Mouse (Mus musculus) spleen, postnatal 10 days (tissue): ENCODE measurements around the gene Iqub.

ENCODE experiments used
- DNase-seq, 2 experiments: peaks; one replicate each; pipeline ENCODE4 v3.0.0; 2021 to 2022; ENCODE audit warnings: low spot score in 2 of 2

The Iqub gene

GRCm38 (mm10) chr6:24514552-24515284 is at the start of gene Iqub:
TSS of gene Iqub (minus strand) at chr6:24515067.
- peak in 1 of 2 experiments; percentile 25 for DNase-seq

DNA sequence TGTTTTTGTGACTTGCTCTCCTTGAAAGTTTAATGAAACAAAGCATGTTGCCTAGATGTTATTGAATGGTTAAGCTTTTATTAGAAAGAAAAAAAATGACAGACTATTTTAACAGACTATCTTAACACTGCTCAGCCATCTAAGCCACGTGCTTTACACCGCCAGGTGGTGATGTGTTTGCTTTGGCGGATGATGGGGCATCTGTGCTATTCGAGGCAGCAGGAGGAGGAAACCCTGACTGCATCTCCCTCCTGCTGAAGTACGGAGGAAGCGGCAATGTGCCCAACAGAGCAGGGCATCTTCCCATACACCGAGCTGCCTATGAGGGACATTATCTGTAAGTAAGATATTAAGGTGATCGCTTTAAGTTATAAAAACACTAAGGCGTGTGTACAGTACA is 49.2 kb upstream of the Iqub start:
- DNase-seq, result no peak

DNA sequence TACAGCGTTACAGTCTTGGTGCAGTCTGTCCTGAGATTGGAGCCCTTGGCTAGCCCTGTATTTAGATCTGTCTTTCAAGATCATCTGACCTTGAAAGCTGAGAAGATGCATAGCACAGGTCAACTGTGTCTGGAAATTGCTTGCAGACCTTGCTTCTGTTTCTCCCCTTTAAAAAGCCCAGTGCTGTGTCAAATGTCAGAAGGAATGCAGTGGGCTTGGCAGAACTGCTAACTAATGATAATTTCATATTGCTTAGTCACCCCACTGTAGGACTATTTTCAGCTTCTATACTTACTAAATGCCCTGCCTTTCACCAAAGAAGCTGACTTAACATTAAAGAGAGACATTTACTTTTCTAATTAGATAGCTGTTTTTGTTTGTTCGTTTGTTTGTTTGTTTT is 40.6 kb upstream of the Iqub start:
- DNase-seq, result no peak

DNA sequence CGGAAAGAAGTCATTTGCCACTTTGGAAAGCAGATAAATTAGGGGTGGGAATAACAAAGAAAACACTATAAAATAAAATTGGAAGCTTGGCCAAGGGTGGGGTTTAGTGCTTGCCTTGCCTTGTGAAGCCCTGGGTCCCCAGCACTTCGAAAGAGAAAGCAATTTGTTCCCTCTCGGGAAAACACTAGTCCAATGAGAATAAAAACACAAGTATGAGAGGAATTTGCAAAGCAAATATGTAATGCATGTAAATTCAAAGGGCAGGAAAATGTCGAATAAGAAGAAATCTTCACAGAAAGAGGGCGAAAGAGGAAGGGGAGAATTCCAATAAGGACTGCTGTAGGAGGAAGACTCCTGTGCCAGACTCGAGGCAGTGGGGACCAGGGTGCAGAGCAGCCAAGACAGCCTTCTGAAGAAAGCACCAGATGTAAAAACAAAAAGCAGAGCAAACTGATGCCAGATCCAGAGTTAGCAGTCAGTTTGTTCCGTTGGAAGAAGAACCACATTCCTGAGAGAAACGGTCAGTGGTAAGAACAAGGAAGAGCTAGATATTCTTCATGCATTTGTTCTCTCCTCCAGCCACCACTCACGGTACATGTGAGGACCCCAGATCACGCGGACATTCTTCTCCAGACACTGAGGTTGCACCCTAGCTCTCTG is 39.7 kb upstream of the Iqub start:
- no peak for DNase-seq

DNA sequence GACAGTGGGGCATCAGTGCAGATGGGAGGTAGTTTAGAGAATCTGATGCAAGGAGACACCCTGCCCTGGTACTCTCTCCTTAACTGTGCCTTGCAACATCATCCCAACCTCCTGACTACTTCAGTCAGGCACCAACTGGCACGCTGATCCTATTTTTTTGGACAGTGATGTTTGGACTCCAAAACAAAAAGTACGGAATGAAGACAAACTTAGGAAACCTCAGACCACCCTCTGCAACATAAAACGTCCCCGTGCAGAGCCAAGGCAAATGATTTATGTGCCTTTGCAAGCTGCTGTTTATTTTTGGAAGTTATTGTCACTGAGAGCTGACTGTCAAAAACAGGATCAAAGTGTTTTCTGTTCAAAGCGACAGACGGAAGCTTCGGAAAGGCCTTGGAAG is 37.2 kb upstream of the Iqub start:
- no peak for DNase-seq

DNA sequence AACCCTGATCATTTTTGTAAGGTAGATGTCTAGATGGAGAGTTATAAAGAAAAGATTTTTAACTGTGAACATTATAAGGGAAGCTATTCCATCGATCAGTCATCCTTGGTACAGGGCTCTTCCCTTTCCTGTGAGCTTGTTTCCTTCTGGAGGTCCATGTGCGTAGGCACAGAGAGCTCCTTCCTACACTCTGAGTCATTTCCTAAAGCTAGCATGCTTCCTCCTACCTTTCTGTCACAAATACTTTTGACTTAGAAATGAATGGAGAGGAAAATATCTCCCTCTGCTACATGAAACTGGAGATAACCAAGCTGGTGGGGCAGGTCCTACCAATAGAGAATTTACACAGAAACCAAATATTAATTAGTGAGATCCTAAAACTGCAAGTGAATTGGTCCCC is 34.9 kb upstream of the Iqub start:
- DNase-seq, result no peak

GRCm38 (mm10) chr6:24546716-24547420 is 32.0 kb upstream of the Iqub start:
- no peak for DNase-seq

- DNase-seq, result no peak
These were observed 28.3 kb upstream of the Iqub start for GRCm38 (mm10) chr6:24543119-24543591.

DNA sequence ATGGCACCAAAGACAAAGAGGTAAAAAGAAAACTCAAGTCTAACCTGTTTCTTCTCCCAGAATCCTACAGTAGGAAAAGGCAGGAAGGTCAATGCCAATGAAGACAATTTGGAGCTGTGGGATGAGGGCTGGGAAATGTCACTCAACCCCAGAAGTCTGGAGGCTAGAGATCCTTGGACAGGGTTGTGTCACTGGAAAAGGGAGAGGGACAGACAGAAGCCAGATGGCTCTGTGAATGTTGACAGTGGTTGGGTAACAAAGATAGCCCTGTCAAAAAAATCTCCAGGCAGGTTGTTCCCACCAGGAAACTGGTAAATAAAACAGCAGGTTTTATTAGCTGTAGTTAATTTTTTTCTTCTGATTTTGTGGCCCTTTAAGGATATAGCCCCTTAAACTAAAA is 27.5 kb upstream of the Iqub start:
- no peak for DNase-seq

GRCm38 (mm10) chr6:24540106-24540505 is 25.2 kb upstream of the Iqub start:
- DNase-seq, result no peak

DNA sequence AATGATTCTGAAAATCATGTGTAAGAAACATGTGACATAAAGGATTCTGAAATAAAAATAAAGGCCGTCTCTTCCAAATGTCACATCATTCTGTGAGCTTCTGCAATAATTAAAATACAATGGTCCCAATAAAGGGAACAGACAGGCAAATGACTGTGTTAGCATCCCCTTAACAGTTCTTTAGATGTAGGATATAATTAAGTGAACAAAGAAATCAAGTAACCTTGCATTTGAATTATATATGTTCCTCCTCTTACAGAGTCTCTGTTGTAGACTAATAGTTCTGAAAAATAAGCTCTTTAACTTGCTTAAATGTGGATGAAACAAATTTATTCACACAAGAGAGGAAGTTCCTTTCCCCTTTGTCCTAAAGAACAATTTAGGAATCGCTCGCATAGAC is 23.6 kb upstream of the Iqub start:
- no peak for DNase-seq

GRCm38 (mm10) chr6:24532804-24533203 is 17.9 kb upstream of the Iqub start:
- DNase-seq, result no peak

DNA sequence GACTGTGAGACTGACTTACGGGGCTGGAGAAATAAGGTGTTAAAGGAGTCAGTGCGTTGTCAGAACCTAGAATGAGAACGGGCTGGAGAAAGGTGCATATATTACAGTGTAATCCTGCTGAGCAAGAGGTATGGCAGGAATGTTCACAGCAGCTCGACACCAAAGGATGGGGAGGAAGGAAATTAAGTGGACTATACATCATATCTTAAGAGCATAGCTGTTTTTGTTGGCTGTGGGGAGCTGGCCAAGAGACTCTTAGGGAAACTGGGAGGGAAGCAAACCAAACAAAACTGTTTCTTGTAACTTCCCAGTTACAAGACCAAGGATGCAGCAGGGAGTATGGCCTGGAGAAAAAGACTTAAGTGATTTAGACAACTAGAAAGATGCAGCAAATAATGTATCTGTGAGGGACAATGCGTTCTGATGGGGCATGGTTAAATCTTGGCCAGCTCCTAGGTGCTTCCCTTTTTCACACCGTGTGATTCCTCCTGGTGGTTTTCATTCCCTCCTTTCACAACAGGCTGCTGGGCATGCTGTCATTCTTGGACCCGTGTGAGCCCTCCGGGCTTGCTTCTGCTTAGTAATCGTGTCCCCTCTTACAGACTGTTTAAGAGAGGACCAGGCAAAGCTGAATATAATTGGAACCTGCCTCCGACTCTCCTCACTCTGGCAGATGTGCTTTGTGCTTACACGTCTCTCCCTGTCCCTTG is 16.0 kb upstream of the Iqub start:
- no peak for DNase-seq

- DNase-seq, result peak in 1 of 2 experiments; percentile 50
These were observed 15.3 kb upstream of the Iqub start for GRCm38 (mm10) chr6:24530166-24530565.

DNA sequence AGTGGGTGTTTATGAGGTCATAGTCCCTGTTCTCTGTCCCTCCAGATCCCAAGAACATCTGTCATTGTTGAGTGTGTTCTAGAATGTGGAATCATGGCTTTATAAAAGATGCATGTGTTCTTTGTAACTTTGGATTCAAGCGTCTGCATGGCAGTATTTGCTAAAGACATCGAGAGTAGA is 13.1 kb upstream of the Iqub start, which contains the start of gene Asb15:
Gene Asb15, plus strand, starts transcription at position 81 of the 180 bp plus-strand sequence.
- no peak for DNase-seq

DNA sequence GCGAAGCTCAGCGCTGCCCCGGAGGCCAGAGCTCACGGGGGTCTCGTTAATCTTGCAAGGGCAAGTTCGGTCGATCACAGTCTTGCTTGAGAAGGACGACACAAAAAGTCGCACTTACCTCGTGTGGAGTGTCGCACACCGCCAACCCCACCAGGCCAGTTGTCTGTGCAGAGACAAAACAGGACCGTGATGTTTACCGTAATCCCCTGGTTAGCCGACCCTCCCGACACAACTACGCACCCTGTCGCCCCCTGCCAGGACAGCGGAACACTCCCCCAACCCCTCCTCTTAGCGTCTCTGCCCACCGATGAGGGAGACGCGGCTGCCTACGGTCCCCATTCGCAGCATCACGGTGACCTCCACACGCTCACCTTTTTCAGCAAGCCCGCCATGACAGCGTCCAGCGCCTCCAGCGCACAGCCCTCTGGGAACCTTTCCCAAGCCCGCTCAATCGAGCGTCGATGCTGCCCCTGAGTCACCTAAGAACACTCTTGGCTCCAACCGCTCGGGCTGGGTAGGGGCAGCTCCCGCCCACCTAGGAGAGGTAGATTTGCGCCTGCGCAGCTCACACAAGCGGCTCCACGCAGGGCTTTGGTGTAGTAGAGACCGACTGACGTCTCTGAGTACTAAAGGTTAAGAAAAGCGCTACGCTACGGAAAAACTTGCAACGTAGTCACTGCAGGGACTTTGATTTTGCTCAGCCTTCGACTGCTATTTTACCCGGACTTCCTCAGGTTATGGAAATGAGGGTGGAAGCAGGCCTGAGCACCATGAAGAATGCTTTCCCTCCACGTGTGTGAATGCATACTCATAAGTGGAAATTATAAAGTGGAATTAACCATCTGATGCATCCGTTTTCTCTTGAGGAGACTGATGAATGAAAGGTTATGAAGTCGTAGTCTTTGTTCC is 12.5 kb upstream of the Iqub start, which contains the start of gene Ndufa5:
Gene Ndufa5, minus strand, starts transcription at position 859 of the 909 bp plus-strand sequence.
- peak; percentile 69 to 92 for DNase-seq

DNA sequence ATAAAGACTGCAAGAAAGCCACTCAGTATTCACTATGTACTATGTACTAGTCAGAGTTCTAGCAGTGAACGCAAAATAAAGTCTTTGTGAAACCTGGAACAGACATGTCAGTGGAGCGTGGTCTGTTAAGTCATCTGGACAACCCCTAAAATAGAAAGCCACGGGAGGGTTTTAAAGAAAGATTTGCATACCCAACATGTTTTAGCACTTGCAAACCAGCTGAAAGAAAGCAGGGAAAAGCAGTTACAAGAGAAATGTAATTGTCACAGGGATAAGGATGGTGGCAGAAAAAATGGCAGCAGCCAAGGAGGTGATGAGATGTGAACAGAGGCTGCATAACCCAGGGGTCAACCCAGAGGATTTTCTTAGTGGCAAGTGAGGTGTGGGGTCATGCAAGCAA is 10.8 kb upstream of the Iqub start:
- no peak for DNase-seq

- no peak for DNase-seq
These were observed 1.3 kb upstream of the Iqub start for GRCm38 (mm10) chr6:24516197-24516596.

GRCm38 (mm10) chr6:24504141-24504540 is 10.7 kb downstream of the Iqub start:
- DNase-seq, result no peak

GRCm38 (mm10) chr6:24490341-24490740 is 24.5 kb downstream of the Iqub start:
- DNase-seq, result no peak

DNA sequence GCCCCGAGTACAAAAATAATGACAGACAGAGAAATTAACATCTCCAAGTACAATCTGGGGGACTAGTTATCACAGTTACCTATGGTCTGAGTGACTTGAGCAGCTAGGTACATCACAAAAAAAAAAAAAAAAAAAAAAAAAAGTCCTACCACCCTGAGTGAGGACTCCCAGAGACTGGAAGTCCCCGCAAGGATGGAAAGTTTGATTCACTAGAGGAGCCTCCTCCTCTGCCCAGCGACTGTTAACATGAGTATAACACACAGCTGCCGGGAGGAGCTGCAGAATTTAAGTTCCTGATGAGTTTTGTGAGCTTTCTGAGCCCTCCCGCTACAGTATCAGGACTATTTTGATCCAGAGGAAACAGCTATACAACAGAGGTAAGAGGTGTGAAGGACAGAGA is 28.3 kb downstream of the Iqub start:
- no peak for DNase-seq
